Mouse (Mus musculus) heart, embryonic 14.5 days (tissue): ENCODE data around the gene Gm37240. TPM values are rescaled to one million over a fixed set of nuclear protein-coding genes. Genes with fewer than 3 reads are reported as not detected.

Source experiments
- ATAC-seq: fragments of 200-750 bp; cut with Nextera tagmentation; 2 replicates; pipeline ENCODE4 v1.8.0; 2017; ENCODE audit warnings: low read depth, moderate TSS enrichment; ENCODE audit not compliant: insufficient number of reproducible peaks, insufficient read depth, low FRiP score
- H3K27ac ChIP-seq, 2 experiments: fragments of 200-500 bp in 1 of 2; fragments of 300-500 bp in 1 of 2; sonication (generic) in 1 of 2; replicated peaks in 1 of 2; 2 replicates each; pipeline ENCODE4 v1.5.1; 2012 to 2014; ENCODE audit warnings: low read depth in 2 of 2, low read length in 2 of 2, control low read depth in 1 of 2, mild to moderate bottlenecking in 1 of 2, mixed read lengths in 1 of 2; ENCODE audit not compliant: control insufficient read depth in 1 of 2, insufficient read depth in 1 of 2
- H3K27me3 ChIP-seq: fragments of 300-500 bp; sonication (generic); 2 replicates; pipeline ENCODE4 v1.6.1; 2014; ENCODE audit warnings: mild to moderate bottlenecking, low read length, control low read depth; ENCODE audit not compliant: control insufficient read depth, insufficient read depth
- H3K36me3 ChIP-seq: fragments of 300-500 bp; sonication (generic); 2 replicates; pipeline ENCODE4 v1.6.1; 2014; ENCODE audit warnings: mild to moderate bottlenecking, control low read depth, low read length, mixed read lengths; ENCODE audit not compliant: control insufficient read depth, insufficient read depth
- H3K4me1 ChIP-seq, 2 experiments: fragments of 200-500 bp in 1 of 2; fragments of 300-500 bp in 1 of 2; sonication (generic) in 1 of 2; 2 replicates each; pipeline ENCODE4 v1.6.1; 2012 to 2014; ENCODE audit warnings: low read length in 2 of 2, control low read depth in 1 of 2, mixed read lengths in 1 of 2; ENCODE audit not compliant: control insufficient read depth in 2 of 2, insufficient read depth in 2 of 2
- H3K4me2 ChIP-seq: fragments of 300-500 bp; sonication (generic); 2 replicates; pipeline ENCODE4 v1.6.1; 2014; ENCODE audit warnings: mild to moderate bottlenecking, low read length
- H3K4me3 ChIP-seq, 2 experiments: fragments of 200-500 bp in 1 of 2; fragments of 300-500 bp in 1 of 2; sonication (generic) in 1 of 2; 2 replicates each; pipeline ENCODE4 v1.5.1; 2012 to 2014; ENCODE audit warnings: low read length in 2 of 2, mild to moderate bottlenecking in 2 of 2, control low read depth in 1 of 2, low read depth in 1 of 2, moderate library complexity in 1 of 2; ENCODE audit not compliant: control insufficient read depth in 1 of 2, insufficient read depth in 1 of 2
- H3K9ac ChIP-seq: fragments of 300-500 bp; sonication (generic); 2 replicates; pipeline ENCODE4 v1.6.1; 2014; ENCODE audit warnings: mild to moderate bottlenecking, low read length
- H3K9me3 ChIP-seq: fragments of 300-500 bp; sonication (generic); 2 replicates; pipeline ENCODE4 v1.6.1; 2016; ENCODE audit warnings: low read length, control low read depth; ENCODE audit not compliant: control insufficient read depth
- WGBS: fragments of 180-500 bp; shearing (Covaris S2); extraction: QIAGEN DNeasy Blood & Tissue Kit; methylation state at CpG from one replicate; pipeline ENCODE4 v1.1.7; 2014; 5-methylcytosine and 5-hydroxymethylcytosine counted together
- polyA plus RNA-seq: library from polyadenylated mRNA; unstranded; fragments of >200 nt; fragmentation: Nextera tagmentation; extraction: Ambion mirVana; gene quantifications from 2 replicates; pipeline ENCODE4 v1.2.1, GENCODE M21; 2014

Gene Gm37240
- polyA plus RNA-seq: 12.3 and 19.4 TPM in 2 replicates

DNA sequence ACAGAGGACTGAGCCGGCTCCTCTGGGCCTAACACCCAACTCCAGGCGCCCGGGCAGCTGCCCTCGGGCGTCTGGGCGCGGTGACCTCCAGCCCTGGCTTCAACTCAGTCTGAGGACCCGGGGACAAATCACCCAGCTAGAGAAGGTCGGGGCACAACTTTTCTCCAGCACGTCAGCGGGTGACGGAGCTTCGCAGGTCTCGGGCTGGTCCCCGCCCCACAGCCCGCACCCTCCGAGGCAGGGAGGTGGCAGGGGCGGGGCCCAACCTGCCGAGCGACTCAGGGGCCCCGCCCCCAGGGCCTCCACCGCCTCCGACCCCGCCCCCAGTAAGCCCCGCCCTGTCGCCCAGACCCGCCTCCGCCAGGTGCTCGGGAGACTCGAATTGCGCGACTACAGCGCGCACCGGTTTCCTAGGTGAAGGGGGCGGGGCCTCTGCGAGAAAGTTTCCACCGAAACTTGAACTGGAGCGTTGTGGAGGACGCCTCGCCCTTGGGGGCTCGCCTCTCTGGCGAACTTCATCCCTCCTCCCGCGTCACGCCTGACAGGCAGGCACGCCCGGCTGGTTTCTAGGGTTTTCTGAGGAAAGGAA is at the start of gene Gm37240, which contains the start of gene Glt28d2:
Gene Gm37240, minus strand, starts transcription at position 280 of the 589 bp plus-strand sequence.
Gene Glt28d2, minus strand, starts transcription at position 278 of the 589 bp plus-strand sequence.
- H3K4me1 ChIP-seq: peaks cover 6 to 15% of the 10 kb centered on the region in 2 experiments
- peak within 1 kb of the TSS; percentile 78 for H3K4me2 ChIP-seq
- H3K4me3 ChIP-seq: peak within 1 kb of the TSS; percentile 63 to 81
- peak; percentile 93 for ATAC-seq
- H3K36me3 ChIP-seq: no peaks in the 10 kb centered on the region
- peak within 1 kb of the TSS; percentile 71 to 74 for H3K27ac ChIP-seq
- under 1% methylated on average over 47 of the region's 48 CpGs for WGBS
- H3K9me3 ChIP-seq: no peaks in the 10 kb centered on the region
- peak within 1 kb of the TSS; percentile 80 for H3K9ac ChIP-seq
- H3K27me3 ChIP-seq: no peaks in the 10 kb centered on the region

GRCm38 (mm10) chr3:85933586-85933985 is 46.3 kb upstream of the Gm37240 start:
- no peaks in the 10 kb centered on the region for H3K4me1 ChIP-seq
- H3K27me3 ChIP-seq: no peaks in the 10 kb centered on the region
- no peak overlapping the region for H3K4me3 ChIP-seq
- H3K9ac ChIP-seq: no peak overlapping the region
- WGBS: 82% methylated on average over 5 of the region's 5 CpGs
- H3K9me3 ChIP-seq: no peaks in the 10 kb centered on the region
- no peak for ATAC-seq
- no peak overlapping the region for H3K27ac ChIP-seq
- H3K4me2 ChIP-seq: no peak overlapping the region
- H3K36me3 ChIP-seq: no peaks in the 10 kb centered on the region

DNA sequence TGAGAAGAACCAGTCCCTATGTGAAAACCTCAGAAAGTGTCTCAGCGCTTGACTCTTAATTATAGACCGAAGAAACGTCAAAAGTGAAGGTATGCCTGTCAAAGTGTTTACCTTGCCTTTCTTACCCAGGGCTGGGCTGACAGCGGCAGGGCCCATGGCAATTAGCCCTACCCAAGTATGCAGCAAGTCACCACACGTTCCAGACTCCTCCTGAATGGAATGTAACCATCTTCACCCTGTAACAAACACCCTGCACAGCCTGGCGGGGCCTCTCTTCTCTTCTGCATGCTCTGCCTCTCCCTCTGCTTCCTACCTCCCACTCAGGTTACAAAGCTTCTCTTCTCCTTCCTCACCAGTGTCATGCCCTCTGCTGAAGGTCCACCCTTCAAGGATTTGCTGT is 44.5 kb upstream of the Gm37240 start:
- Histone ChIP-seq H3K4me3 (no peak overlapping the region), H3K27me3 (no peaks in the 10 kb centered on the region), H3K9ac (no peak overlapping the region), H3K36me3 (no peaks in the 10 kb centered on the region), H3K27ac (no peak overlapping the region), H3K4me2 (no peak overlapping the region), H3K4me1 (no peaks in the 10 kb centered on the region; a peak in 1 of 4 replicates), H3K9me3 (no peaks in the 10 kb centered on the region)
- ATAC-seq: no peak
- WGBS: 75% methylated on average over 6 of the region's 6 CpGs

- Histone ChIP-seq H3K4me3 (no peak overlapping the region), H3K4me2 (no peak overlapping the region), H3K27me3 (no peaks in the 10 kb centered on the region), H3K27ac (no peak overlapping the region), H3K9ac (no peak overlapping the region), H3K4me1 (no peaks in the 10 kb centered on the region; a peak in 1 of 4 replicates), H3K36me3 (no peaks in the 10 kb centered on the region), H3K9me3 (no peaks in the 10 kb centered on the region)
- no peak for ATAC-seq
- WGBS: 78% methylated on average over 11 of the region's 11 CpGs
Observed at GRCm38 (mm10) chr3:85930671-85931255, 43.4 kb upstream of the Gm37240 start.

- WGBS: 62% methylated on average over 5 of the region's 5 CpGs
- Histone ChIP-seq H3K27me3 (no peaks in the 10 kb centered on the region), H3K4me1 (no peaks in the 10 kb centered on the region; a peak in 1 of 4 replicates), H3K4me2 (no peak overlapping the region), H3K9ac (no peak overlapping the region), H3K27ac (no peak overlapping the region), H3K36me3 (no peaks in the 10 kb centered on the region), H3K4me3 (no peak overlapping the region), H3K9me3 (no peaks in the 10 kb centered on the region)
- ATAC-seq: no peak
Observed at GRCm38 (mm10) chr3:85929711-85930110, 42.4 kb upstream of the Gm37240 start.

GRCm38 (mm10) chr3:85928140-85928611 is 40.9 kb upstream of the Gm37240 start:
- Histone ChIP-seq H3K4me3 (no peak overlapping the region), H3K9me3 (no peaks in the 10 kb centered on the region), H3K27ac (no peak overlapping the region), H3K4me2 (no peak overlapping the region), H3K9ac (no peak overlapping the region), H3K4me1 (peaks cover 0 to 3% of the 10 kb centered on the region in 2 experiments; a peak in 2 of 4 replicates), H3K36me3 (no peaks in the 10 kb centered on the region), H3K27me3 (no peaks in the 10 kb centered on the region)
- no peak for ATAC-seq
- 57% methylated on average over 5 of the region's 5 CpGs for WGBS

DNA sequence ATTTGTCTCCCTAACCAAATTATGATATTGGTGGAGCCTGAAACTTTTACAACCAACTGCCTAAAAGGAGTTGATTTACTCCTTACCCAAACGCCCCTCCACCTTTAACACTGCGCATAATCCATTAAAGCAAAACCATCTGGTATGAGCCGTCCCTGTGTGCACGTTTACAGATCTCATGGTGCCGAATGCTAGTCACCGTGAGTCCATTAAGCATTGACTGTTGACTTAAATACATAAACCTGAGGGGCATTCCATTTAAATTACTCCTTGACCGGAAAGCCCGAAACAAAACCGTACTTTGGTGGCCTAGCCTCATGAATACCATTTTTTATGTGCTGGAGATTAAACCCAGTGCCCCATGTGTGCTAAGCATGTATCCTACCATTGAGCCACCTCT is 40.0 kb upstream of the Gm37240 start:
- Histone ChIP-seq H3K9me3 (no peaks in the 10 kb centered on the region), H3K36me3 (no peaks in the 10 kb centered on the region), H3K27ac (no peak overlapping the region), H3K4me1 (peaks cover 0 to 3% of the 10 kb centered on the region in 2 experiments; a peak in 2 of 4 replicates), H3K4me2 (no peak overlapping the region), H3K9ac (no peak overlapping the region), H3K4me3 (no peak overlapping the region), H3K27me3 (no peaks in the 10 kb centered on the region)
- ATAC-seq: no peak
- 92% methylated on average over 9 of the region's 9 CpGs for whole genome bisulfite sequencing
